Mouse (Mus musculus) stomach, postnatal 0 days (tissue): ENCODE measurements around the gene Sft2d2. TPM values are rescaled to one million over a fixed set of nuclear protein-coding genes. Genes with fewer than 3 reads are reported as not detected.

Source experiments
- ATAC-seq: fragments of 200-750 bp; cut with Nextera tagmentation; 2 replicates; pipeline ENCODE4 v1.8.0; 2017; ENCODE audit not compliant: low FRiP score, low TSS enrichment
- DNase-seq: peaks from one replicate; pipeline ENCODE4 v3.0.0-alpha.2; 2016; ENCODE audit warnings: low spot score
- H3K27ac ChIP-seq: fragments of 300-500 bp; sonication (generic); replicated peaks from 2 replicates; pipeline ENCODE4 v1.5.1; 2014; ENCODE audit warnings: mild to moderate bottlenecking, control low read depth
- H3K27me3 ChIP-seq: fragments of 300-500 bp; sonication (generic); 2 replicates; pipeline ENCODE4 v1.6.1; 2014; ENCODE audit warnings: low read length; ENCODE audit not compliant: control insufficient read depth, insufficient read depth
- H3K36me3 ChIP-seq: fragments of 300-500 bp; sonication (generic); 2 replicates; pipeline ENCODE4 v1.6.1; 2014; ENCODE audit warnings: low read length, mixed read lengths; ENCODE audit not compliant: control insufficient read depth, insufficient read depth
- H3K4me1 ChIP-seq: fragments of 300-500 bp; sonication (generic); replicated peaks from 2 replicates; pipeline ENCODE4 v1.6.1; 2014; ENCODE audit warnings: antibody characterized with exemption; ENCODE audit not compliant: control insufficient read depth, insufficient read depth
- H3K4me2 ChIP-seq: fragments of 300-500 bp; sonication (generic); replicated peaks from 2 replicates; pipeline ENCODE4 v1.6.1; 2014; ENCODE audit warnings: low read depth, mild to moderate bottlenecking, control low read depth, moderate library complexity
- H3K4me3 ChIP-seq: fragments of 300-500 bp; sonication (generic); 2 replicates; pipeline ENCODE4 v1.5.1; 2014; ENCODE audit warnings: low read depth, low read length, control low read depth
- H3K9ac ChIP-seq: fragments of 300-500 bp; sonication (generic); 2 replicates; pipeline ENCODE4 v1.6.1; 2014; ENCODE audit warnings: mild to moderate bottlenecking, low read length, control low read depth, mixed read lengths
- H3K9me3 ChIP-seq: fragments of 300-500 bp; sonication (generic); 2 replicates; pipeline ENCODE4 v1.6.1; 2016; ENCODE audit warnings: low read length; ENCODE audit not compliant: control insufficient read depth
- CTCF ChIP-seq: IDR thresholded peaks from 2 replicates; pipeline ENCODE4 v1.5.1; 2016; ENCODE audit warnings: antibody characterized with exemption, low read depth, mild to moderate bottlenecking, moderate library complexity
- EP300 ChIP-seq: optimal IDR thresholded peaks from 2 replicates; pipeline ENCODE3; 2016; ENCODE audit warnings: antibody characterized with exemption
- WGBS: fragments of 180-500 bp; shearing (Covaris S2); extraction: QIAGEN DNeasy Blood & Tissue Kit; methylation state at CpG from one replicate; pipeline ENCODE4 v1.1.7; 2014; 5-methylcytosine and 5-hydroxymethylcytosine counted together
- polyA plus RNA-seq: library from polyadenylated mRNA; unstranded; fragments of >200 nt; fragmentation: Nextera tagmentation; extraction: Ambion mirVana; gene quantifications from 2 replicates; pipeline ENCODE4 v1.2.1, GENCODE M21; 2015

Gene Sft2d2
- polyA plus RNA-seq = 19.8 and 21.6 TPM in 2 replicates

DNA sequence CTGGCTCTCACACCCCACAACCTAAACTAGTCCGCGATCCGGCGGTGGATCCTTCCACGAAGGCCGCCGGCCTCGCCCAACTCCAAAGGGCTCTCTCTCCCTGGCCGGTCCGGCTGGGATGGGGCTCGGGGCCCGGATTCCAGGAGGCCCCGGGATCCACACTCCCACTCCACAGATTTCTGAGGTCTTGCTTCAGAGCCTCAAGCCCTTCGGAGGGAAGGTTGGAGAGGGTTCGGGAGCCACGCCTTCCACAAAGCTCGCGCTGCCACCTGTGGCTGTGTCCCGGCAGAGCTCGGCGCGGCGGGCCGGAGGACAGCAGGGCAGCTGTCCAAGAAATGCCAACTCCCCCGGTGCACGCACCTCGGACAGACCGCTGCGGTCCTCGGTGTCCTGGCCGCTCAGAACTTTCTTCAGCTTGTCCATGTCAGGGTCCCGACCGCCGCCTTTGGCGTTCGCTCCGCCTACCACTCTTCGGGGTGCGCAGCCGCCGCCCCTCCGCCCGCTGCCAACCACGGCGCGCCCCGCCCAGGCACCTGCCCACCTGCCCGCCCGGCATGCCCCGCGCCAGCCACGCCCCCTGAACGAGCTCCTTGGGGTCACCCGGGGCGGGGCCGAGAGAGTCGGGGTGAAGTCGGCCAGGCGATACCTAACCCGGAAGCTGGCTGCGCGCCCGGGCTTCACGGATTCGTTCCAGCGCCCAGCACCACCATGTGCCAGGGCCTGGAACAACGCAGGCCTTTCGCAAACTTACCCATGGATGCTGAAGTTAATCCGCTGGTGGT lies at the start of gene Sft2d2:
TSS of gene Sft2d2 (minus strand) at position 559 of the 782 bp plus-strand sequence.
- Histone ChIP-seq H3K4me2 (peak within 1 kb of the TSS; percentile 86), H3K27ac (peak within 1 kb of the TSS; percentile 94), H3K4me1 (peaks cover 2% of the 10 kb centered on the region; the same call in 1 of the 2 replicates), H3K9ac (peak within 1 kb of the TSS; percentile 86), H3K4me3 (peak within 1 kb of the TSS; percentile 84), H3K27me3 (no peaks in the 10 kb centered on the region), H3K36me3 (no peaks in the 10 kb centered on the region), H3K9me3 (no peaks in the 10 kb centered on the region)
- under 1% methylated on average over 60 of the region's 69 CpGs for WGBS
- peak; percentile 100 for DNase-seq
- TF ChIP-seq CTCF (peak; percentile 56), EP300 (no peak)
- peak; percentile 92 for ATAC-seq

DNA sequence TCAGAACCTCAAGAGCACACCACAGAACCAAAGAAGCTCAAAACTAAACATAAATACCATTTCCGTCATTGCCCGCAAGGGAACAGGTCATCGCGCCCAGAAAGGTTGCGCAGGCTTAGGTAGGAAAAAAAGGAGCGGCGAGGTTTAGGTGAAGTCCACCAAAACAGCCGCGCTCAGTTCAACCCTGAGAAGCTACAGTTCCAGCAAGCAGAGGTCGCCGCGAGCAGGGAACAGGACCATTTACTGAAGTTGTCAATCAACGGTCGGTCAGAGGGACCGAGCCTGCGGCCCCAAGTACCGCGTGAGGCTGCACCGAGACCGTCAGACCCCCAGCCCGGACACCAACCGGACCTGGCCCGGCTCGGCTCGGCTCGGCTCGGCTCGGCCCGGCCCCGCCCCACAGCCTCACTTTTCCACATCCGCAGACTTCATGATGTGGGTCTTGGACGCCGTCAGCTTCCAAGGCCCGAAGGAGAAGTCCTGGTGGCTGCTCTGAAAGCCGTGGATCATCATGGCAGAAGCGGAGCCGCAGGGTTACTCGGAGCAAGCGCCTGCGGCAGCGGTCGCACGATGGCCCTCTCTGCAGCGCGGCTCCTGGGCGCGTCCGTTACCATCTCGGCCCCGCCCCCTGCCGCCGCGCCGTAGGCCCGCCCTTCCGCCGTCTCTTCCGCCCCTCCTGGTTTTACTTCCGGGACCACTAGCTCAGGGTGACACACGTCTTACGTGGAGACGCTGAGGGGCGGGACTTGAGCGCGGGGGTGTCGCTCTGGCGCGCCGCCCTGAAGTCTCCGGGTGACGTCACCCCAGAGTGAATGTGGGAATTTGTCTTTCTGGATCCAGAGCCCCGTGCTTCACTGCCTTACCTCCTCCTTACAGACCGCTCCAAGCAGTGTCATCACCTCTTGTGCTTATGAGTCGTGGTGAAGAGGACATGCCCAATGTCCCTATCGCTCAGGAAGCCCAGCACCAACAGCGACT lies 42.4 kb upstream of the Sft2d2 start, which contains the start of gene Tiprl:
TSS of gene Tiprl (minus strand) at position 676 of the 978 bp plus-strand sequence.
- Histone ChIP-seq H3K4me3 (peak within 1 kb of the TSS; percentile 82), H3K9me3 (no peaks in the 10 kb centered on the region), H3K27me3 (no peaks in the 10 kb centered on the region), H3K4me2 (peak within 1 kb of the TSS; percentile 86), H3K27ac (peak within 1 kb of the TSS; percentile 93), H3K36me3 (no peaks in the 10 kb centered on the region), H3K9ac (peak within 1 kb of the TSS; percentile 76), H3K4me1 (no peaks in the 10 kb centered on the region; the same call in 1 of the 2 replicates)
- peak; percentile 97 for DNase-seq
- peak; percentile 99 for ATAC-seq
- TF ChIP-seq EP300 = no peak
- peak; percentile 34 for TF ChIP-seq CTCF
- WGBS = under 1% methylated on average over 76 of the region's 76 CpGs

DNA sequence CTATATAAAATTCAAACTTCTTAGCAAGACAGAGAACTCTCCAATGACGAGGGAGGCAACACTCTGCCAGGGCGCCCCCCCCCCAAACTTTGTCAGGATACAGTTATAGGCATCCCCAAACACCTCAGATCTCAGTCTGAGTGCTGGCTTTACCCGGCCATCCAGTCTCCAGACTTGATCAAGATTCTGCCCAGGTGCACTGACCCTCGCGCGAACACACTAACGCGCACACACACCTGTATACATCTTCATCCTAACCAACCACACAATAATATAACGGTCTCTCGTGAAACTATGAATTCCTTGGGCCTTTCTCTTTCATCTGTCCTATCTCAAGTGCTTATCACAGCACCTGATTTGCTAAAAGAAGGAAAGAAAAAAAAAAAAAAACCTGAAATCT lies 41.6 kb upstream of the Sft2d2 start:
- TF ChIP-seq CTCF (no peak), EP300 (no peak)
- Histone ChIP-seq H3K27ac (no peak overlapping the region; the same call in 1 of the 2 replicates), H3K4me1 (no peaks in the 10 kb centered on the region; the same call in 1 of the 2 replicates), H3K4me3 (peak overlapping the region; percentile 82), H3K9ac (peak overlapping the region; percentile 76), H3K9me3 (no peaks in the 10 kb centered on the region), H3K4me2 (peak overlapping the region; percentile 86), H3K36me3 (no peaks in the 10 kb centered on the region), H3K27me3 (no peaks in the 10 kb centered on the region)
- WGBS = 8% methylated on average over 10 of the region's 10 CpGs
- no peak for DNase-seq
- no peak for ATAC-seq

DNA sequence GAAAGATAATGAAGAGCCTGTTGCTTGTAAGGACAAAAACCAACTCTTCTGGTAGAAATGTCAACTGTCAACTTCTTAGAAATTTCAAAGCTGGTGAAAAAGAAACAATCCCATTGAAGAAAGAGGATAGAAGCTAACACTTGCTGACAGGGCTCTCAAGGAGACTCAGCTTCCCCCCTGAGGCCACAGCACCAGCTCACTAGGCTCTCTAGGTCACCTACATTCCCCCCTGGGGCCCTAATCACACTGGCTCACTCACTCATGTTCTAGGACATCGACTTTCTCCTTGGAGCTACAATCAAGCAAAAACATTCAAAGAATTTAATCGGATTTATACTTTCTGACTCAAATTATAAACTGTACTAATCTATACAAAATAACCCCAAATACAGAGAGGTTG lies 39.6 kb upstream of the Sft2d2 start:
- H3K4me1 ChIP-seq = no peaks in the 10 kb centered on the region; the same call in 1 of the 2 replicates
- 47% methylated on average over 2 of the region's 2 CpGs for WGBS
- ATAC-seq = no peak
- no peak overlapping the region for H3K4me3 ChIP-seq
- TF ChIP-seq EP300 = no peak
- TF ChIP-seq CTCF = no peak
- no peaks in the 10 kb centered on the region for H3K9me3 ChIP-seq
- no peak overlapping the region for H3K27ac ChIP-seq
- DNase-seq = no peak
- no peak overlapping the region for H3K9ac ChIP-seq
- no peaks in the 10 kb centered on the region for H3K36me3 ChIP-seq
- no peaks in the 10 kb centered on the region for H3K27me3 ChIP-seq
- H3K4me2 ChIP-seq = no peak overlapping the region

DNA sequence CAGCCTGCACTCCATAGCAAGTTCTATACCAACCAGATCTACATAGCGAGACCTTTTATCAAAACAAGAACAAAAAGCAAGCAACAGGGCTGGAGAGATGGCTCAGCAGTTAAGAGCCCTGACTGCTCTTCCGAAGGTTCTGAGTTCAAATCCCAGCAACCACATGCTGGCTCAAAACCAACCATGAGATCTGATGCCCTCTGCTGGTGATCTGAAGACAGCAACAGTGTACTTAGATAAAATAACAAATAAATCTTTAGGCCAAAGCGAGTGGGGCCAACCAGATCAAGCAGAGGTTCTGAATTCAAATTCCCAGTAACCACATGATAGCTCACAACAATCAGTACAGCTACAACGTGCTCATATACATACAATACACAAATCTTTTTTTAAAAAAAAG lies 36.5 kb upstream of the Sft2d2 start:
- H3K9me3 ChIP-seq = no peaks in the 10 kb centered on the region
- no peak for TF ChIP-seq EP300
- TF ChIP-seq CTCF = peak; percentile 51
- H3K36me3 ChIP-seq = peaks cover 3% of the 10 kb centered on the region; the same call in 1 of the 2 replicates
- ATAC-seq = no peak
- 92% methylated on average over 4 of the region's 4 CpGs for WGBS
- no peak for DNase-seq
- H3K4me3 ChIP-seq = no peak overlapping the region
- H3K27ac ChIP-seq = no peak overlapping the region
- H3K4me2 ChIP-seq = no peak overlapping the region
- no peaks in the 10 kb centered on the region for H3K4me1 ChIP-seq
- H3K27me3 ChIP-seq = no peaks in the 10 kb centered on the region
- H3K9ac ChIP-seq = no peak overlapping the region
